Mouse (Mus musculus): ENCODE results near the gene Pex3. TPM values are rescaled to one million over a fixed set of nuclear protein-coding genes. Genes with fewer than 3 reads are reported as not detected.
"Not testable (repeated sequence)": the region's sequence is repeated elsewhere in the genome, so short reads cannot be mapped to it uniquely, and the experiment has no call there.

Gene Pex3
- total RNA-seq, 2 experiments from 2014 or later: 15.7 to 29.3 TPM

- ATAC-seq (replicated peaks; ENCODE audit: low FRiP score, low TSS enrichment, poor library complexity, severe bottlenecking): no peak
Measured at GRCm38 (mm10) chr10:13541721-13542120, 11.2 kb downstream of the Pex3 start.

GRCm38 (mm10) chr10:13539769-13540333 is 13.1 kb downstream of the Pex3 start:
- ATAC-seq (replicated peaks; ENCODE audit: low FRiP score, low TSS enrichment, poor library complexity, severe bottlenecking): no peak

- no peak for ATAC-seq (replicated peaks; ENCODE audit: low FRiP score, low TSS enrichment, poor library complexity, severe bottlenecking)
Measured at GRCm38 (mm10) chr10:13536706-13537105, 16.2 kb downstream of the Pex3 start.

GRCm38 (mm10) chr10:13534751-13535150 is 18.2 kb downstream of the Pex3 start:
- no peak for ATAC-seq (replicated peaks; ENCODE audit: low FRiP score, low TSS enrichment, poor library complexity, severe bottlenecking)

GRCm38 (mm10) chr10:13528155-13528554 is 24.8 kb downstream of the Pex3 start:
- ATAC-seq (replicated peaks; ENCODE audit: low FRiP score, low TSS enrichment, poor library complexity, severe bottlenecking): no peak

- ATAC-seq (replicated peaks; ENCODE audit: low FRiP score, low TSS enrichment, poor library complexity, severe bottlenecking): peak; percentile 99
Measured at GRCm38 (mm10) chr10:13521857-13522256, 31.1 kb downstream of the Pex3 start.

- peak; percentile 95 for ATAC-seq (replicated peaks; ENCODE audit: low FRiP score, low TSS enrichment, poor library complexity, severe bottlenecking)
Measured at GRCm38 (mm10) chr10:13502371-13502770, 50.6 kb downstream of the Pex3 start.

- not testable (repeated sequence) for ATAC-seq (replicated peaks; ENCODE audit: low FRiP score, low TSS enrichment, poor library complexity, severe bottlenecking)
Measured at GRCm38 (mm10) chr10:13501533-13501932, 51.4 kb downstream of the Pex3 start.

GRCm38 (mm10) chr10:13500938-13501496 is 51.9 kb downstream of the Pex3 start:
- peak; percentile 70 for ATAC-seq (replicated peaks; ENCODE audit: low FRiP score, low TSS enrichment, poor library complexity, severe bottlenecking)

GRCm38 (mm10) chr10:13500473-13500872 is 52.5 kb downstream of the Pex3 start:
- ATAC-seq (replicated peaks; ENCODE audit: low FRiP score, low TSS enrichment, poor library complexity, severe bottlenecking): no peak

- ATAC-seq (replicated peaks; ENCODE audit: low FRiP score, low TSS enrichment, poor library complexity, severe bottlenecking): no peak
Measured at GRCm38 (mm10) chr10:13499331-13499730, 53.6 kb downstream of the Pex3 start, which contains the start of gene Fuca2. TSS of gene Fuca2 (plus strand) at chr10:13499540.

GRCm38 (mm10) chr10:13496315-13496714 is 56.6 kb downstream of the Pex3 start:
- ATAC-seq (replicated peaks; ENCODE audit: low FRiP score, low TSS enrichment, poor library complexity, severe bottlenecking): no peak

- ATAC-seq (replicated peaks; ENCODE audit: low FRiP score, low TSS enrichment, poor library complexity, severe bottlenecking): no peak
Measured at GRCm38 (mm10) chr10:13493978-13494686, 58.8 kb downstream of the Pex3 start.

GRCm38 (mm10) chr10:13489671-13490070 is 63.3 kb downstream of the Pex3 start:
- ATAC-seq (replicated peaks; ENCODE audit: low FRiP score, low TSS enrichment, poor library complexity, severe bottlenecking): no peak

- no peak for ATAC-seq (replicated peaks; ENCODE audit: low FRiP score, low TSS enrichment, poor library complexity, severe bottlenecking)
Measured at GRCm38 (mm10) chr10:13485958-13486357, 67.0 kb downstream of the Pex3 start.

GRCm38 (mm10) chr10:13479341-13479740 is 73.6 kb downstream of the Pex3 start:
- no peak for ATAC-seq (replicated peaks; ENCODE audit: low FRiP score, low TSS enrichment, poor library complexity, severe bottlenecking)

GRCm38 (mm10) chr10:13475121-13475520 is 77.8 kb downstream of the Pex3 start:
- no peak for ATAC-seq (replicated peaks; ENCODE audit: low FRiP score, low TSS enrichment, poor library complexity, severe bottlenecking)

GRCm38 (mm10) chr10:13474568-13474955 is 78.4 kb downstream of the Pex3 start:
- no peak for ATAC-seq (replicated peaks; ENCODE audit: low FRiP score, low TSS enrichment, poor library complexity, severe bottlenecking)
